Mouse (Mus musculus) embryonic facial prominence, embryonic 10.5 days (tissue): Measurements from ENCODE around the gene Ifna14. TPM values are rescaled to one million over a fixed set of nuclear protein-coding genes. Genes with fewer than 3 reads are reported as not detected.

Experiments
- DNase-seq: peaks from one replicate; pipeline ENCODE4 v3.0.0-alpha.2; 2017; ENCODE audit warnings: low spot score
- H3K27ac ChIP-seq: fragments of 300-500 bp; sonication (generic); replicated peaks from 2 replicates; pipeline ENCODE4 v1.5.1; 2016; ENCODE audit warnings: mild to moderate bottlenecking
- H3K27me3 ChIP-seq: fragments of 300-500 bp; sonication (generic); replicated peaks from 2 replicates; pipeline ENCODE4 v1.6.1; 2016; ENCODE audit warnings: low read depth, mild to moderate bottlenecking; ENCODE audit not compliant: poor library complexity, severe bottlenecking
- H3K36me3 ChIP-seq: fragments of 300-500 bp; sonication (generic); replicated peaks from 2 replicates; pipeline ENCODE4 v1.6.1; 2016; ENCODE audit warnings: mild to moderate bottlenecking, moderate library complexity
- H3K4me1 ChIP-seq: fragments of 300-500 bp; sonication (generic); 2 replicates; pipeline ENCODE4 v1.6.1; 2016
- H3K4me3 ChIP-seq: fragments of 300-500 bp; sonication (generic); 2 replicates; pipeline ENCODE4 v1.5.1; 2016; ENCODE audit warnings: mild to moderate bottlenecking, moderate library complexity
- H3K9me3 ChIP-seq: fragments of 300-500 bp; sonication (generic); 2 replicates; pipeline ENCODE4 v1.6.1; 2016; ENCODE audit warnings: mild to moderate bottlenecking
- WGBS: fragments of 180-500 bp; shearing (Covaris S2); methylation state at CpG from one replicate; pipeline ENCODE4 v1.1.7; 2016; 5-methylcytosine and 5-hydroxymethylcytosine counted together
- polyA plus RNA-seq: library from polyadenylated mRNA; unstranded; fragments of >200 nt; fragmentation: Nextera tagmentation; extraction: Ambion mirVana; gene quantifications from 2 replicates; pipeline ENCODE4 v1.2.1, GENCODE M21; 2016

Ifna14 gene
- polyA plus RNA-seq, 1 experiment from 2014 or later: not detected

DNA sequence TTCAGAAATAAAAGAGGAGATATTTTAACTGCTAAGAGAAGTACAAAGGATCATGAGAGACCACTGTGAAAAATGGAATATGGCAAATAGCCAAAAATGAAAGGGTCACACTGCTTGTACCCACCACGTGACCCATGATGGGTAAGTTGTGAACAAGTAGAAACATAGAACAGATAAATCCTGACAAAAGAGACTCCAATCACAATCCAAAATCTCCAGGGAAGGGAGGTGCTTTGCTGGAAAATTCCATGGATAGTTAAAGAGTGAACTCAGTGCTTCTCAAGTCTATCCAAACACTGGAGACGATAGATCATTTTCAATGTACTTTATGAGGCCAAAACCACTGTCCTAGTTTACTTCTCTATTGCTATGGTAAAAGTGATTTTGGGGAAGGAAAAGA is 40.7 kb downstream of the Ifna14 start:
- WGBS: 86% methylated on average over 2 of the region's 2 CpGs
- Histone ChIP-seq H3K27ac (no peak overlapping the region), H3K4me3 (no peak overlapping the region), H3K27me3 (no peaks in the 10 kb centered on the region), H3K9me3 (no peaks in the 10 kb centered on the region), H3K4me1 (no peaks in the 10 kb centered on the region), H3K36me3 (no peaks in the 10 kb centered on the region)
- DNase-seq: no peak

- no peaks in the 10 kb centered on the region for H3K4me1 ChIP-seq
- WGBS: 71% methylated on average over 4 of the region's 4 CpGs
- no peak overlapping the region for H3K27ac ChIP-seq
These were observed 41.3 kb downstream of the Ifna14 start for GRCm38 (mm10) chr4:88530271-88530670.

GRCm38 (mm10) chr4:88526379-88527049 is 45.1 kb downstream of the Ifna14 start:
- DNase-seq: no peak
- Histone ChIP-seq H3K27me3 (0 out of 2 replicates have a peak, but pooled peaks cover 3% of the 10 kb centered on the region), H3K36me3 (no peaks in the 10 kb centered on the region), H3K9me3 (no peaks in the 10 kb centered on the region), H3K27ac (no peak overlapping the region), H3K4me1 (no peaks in the 10 kb centered on the region), H3K4me3 (no peak overlapping the region)
- WGBS: 86% methylated on average over 5 of the region's 5 CpGs

More at GRCm38 (mm10) chr4:88530271-88530670, 41.3 kb downstream of the Ifna14 start:
- no peaks in the 10 kb centered on the region for H3K27me3 ChIP-seq
- no peaks in the 10 kb centered on the region for H3K36me3 ChIP-seq
- H3K4me3 ChIP-seq: no peak overlapping the region
- H3K9me3 ChIP-seq: no peaks in the 10 kb centered on the region
- no peak for DNase-seq

DNA sequence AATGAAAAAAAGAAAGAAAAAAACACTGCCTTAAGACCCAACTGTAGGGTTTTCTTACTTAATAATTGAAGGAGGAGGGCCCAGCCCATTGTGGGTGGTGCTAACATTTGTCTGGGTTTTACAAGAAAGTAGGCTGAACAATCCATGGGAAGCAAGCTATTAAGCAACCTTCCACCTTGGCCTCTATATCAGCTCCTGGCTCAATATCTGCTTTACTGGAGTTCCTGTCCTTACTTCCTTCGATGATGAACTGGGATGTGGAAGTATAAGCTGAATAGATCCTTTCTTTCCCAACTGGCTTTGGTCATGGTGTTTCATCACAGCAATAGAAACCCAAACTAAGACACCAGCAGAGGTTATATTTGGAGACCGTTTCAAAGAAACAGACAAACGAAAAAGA is 46.2 kb downstream of the Ifna14 start:
- DNase-seq: no peak
- H3K4me1 ChIP-seq: no peaks in the 10 kb centered on the region
- WGBS: 81% methylated on average over 3 of the region's 3 CpGs
- no peaks in the 10 kb centered on the region for H3K36me3 ChIP-seq
- H3K9me3 ChIP-seq: no peaks in the 10 kb centered on the region
- H3K4me3 ChIP-seq: no peak overlapping the region
- no peak overlapping the region for H3K27ac ChIP-seq
- H3K27me3 ChIP-seq: 0 out of 2 replicates have a peak, but pooled peaks cover 3% of the 10 kb centered on the region

- DNase-seq: no peak
- Histone ChIP-seq H3K9me3 (no peaks in the 10 kb centered on the region), H3K4me1 (no peaks in the 10 kb centered on the region), H3K4me3 (no peak overlapping the region), H3K27me3 (0 out of 2 replicates have a peak, but pooled peaks cover 3% of the 10 kb centered on the region), H3K36me3 (no peaks in the 10 kb centered on the region), H3K27ac (no peak overlapping the region)
These were observed 48.4 kb downstream of the Ifna14 start for GRCm38 (mm10) chr4:88523241-88523640.

DNA sequence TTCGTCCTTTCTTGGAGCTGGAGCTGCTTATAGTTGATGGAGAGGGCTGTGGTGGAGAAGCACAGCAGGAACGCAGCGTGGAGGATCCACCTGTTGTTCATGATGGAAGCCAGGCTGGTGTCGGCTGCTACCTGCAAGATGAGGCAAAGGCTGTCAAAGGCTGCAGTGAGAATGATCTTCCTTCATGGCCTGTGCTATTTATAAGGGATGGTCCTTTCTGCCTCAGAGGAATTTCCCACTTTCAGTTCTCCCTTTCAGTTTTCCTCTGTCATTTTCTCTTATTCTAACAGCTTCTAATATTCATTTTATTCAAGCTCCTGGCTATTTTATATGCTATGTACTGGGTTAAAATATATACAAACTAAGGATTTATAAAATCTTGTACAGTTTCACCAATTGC is 48.9 kb downstream of the Ifna14 start, which contains the start of gene Ifnb1:
Gene Ifnb1 (minus strand): TSS at position 101 of the 400 bp plus-strand sequence.
- Histone ChIP-seq H3K4me3 (no peak within 1 kb of the TSS), H3K9me3 (no peaks in the 10 kb centered on the region), H3K27ac (no peak within 1 kb of the TSS), H3K4me1 (no peaks in the 10 kb centered on the region), H3K36me3 (no peaks in the 10 kb centered on the region), H3K27me3 (0 out of 2 replicates have a peak, but pooled peaks cover 3% of the 10 kb centered on the region)
- no peak for DNase-seq
- 89% methylated on average over 4 of the region's 4 CpGs for WGBS

Other genes starting within 250 kb of the Ifna14 start
- gene Hacd4, start 132.9 kb downstream of the Ifna14 start, polyA plus RNA-seq: 3.5 and 3.7 TPM in 2 replicates
- gene Ifnb1, start 49.0 kb downstream of the Ifna14 start, polyA plus RNA-seq: not detected in 2 replicates
- not detected in 2 replicates for gene Ifna15, start 13.6 kb downstream of the Ifna14 start, polyA plus RNA-seq
- not detected in 2 replicates for gene Ifna9, start 20.6 kb upstream of the Ifna14 start, polyA plus RNA-seq
- gene Ifna12, start 31.6 kb upstream of the Ifna14 start, polyA plus RNA-seq: not detected in 2 replicates
- gene C87499, start 62.6 kb upstream of the Ifna14 start, polyA plus RNA-seq: not detected in 2 replicates
- gene Ifna13, start 72.7 kb upstream of the Ifna14 start, polyA plus RNA-seq: not detected in 2 replicates
- not detected in 2 replicates for gene Ifna16, start 105.1 kb upstream of the Ifna14 start, polyA plus RNA-seq
- not detected in 2 replicates for gene Ifna2, start 112.1 kb upstream of the Ifna14 start, polyA plus RNA-seq
- gene Ifnab, start 119.6 kb upstream of the Ifna14 start, polyA plus RNA-seq: not detected in 2 replicates
- 0.80 and 0.90 TPM in 2 replicates for gene Gm26566, start 150.0 kb upstream of the Ifna14 start, polyA plus RNA-seq
- 100 and 110 TPM in 2 replicates for gene Klhl9, start 150.7 kb upstream of the Ifna14 start, polyA plus RNA-seq
- not detected in 2 replicates for gene Gm13271, start 183.1 kb upstream of the Ifna14 start, polyA plus RNA-seq
- gene Gm13283, start 188.3 kb upstream of the Ifna14 start, polyA plus RNA-seq: 0.14 and 0.20 TPM in 2 replicates
- gene Gm13290, start 202.0 kb upstream of the Ifna14 start, polyA plus RNA-seq: not detected in 2 replicates
- not detected in 2 replicates for gene Gm13289, start 205.1 kb upstream of the Ifna14 start, polyA plus RNA-seq
- gene Gm13272, start 208.1 kb upstream of the Ifna14 start, polyA plus RNA-seq: not detected in 2 replicates
- 0.14 TPM in 1 of 2 replicates, not detected in the other for gene Ifnz, start 210.3 kb upstream of the Ifna14 start, polyA plus RNA-seq
- gene Gm13276, start 213.9 kb upstream of the Ifna14 start, polyA plus RNA-seq: not detected in 2 replicates
- gene Gm13277, start 216.8 kb upstream of the Ifna14 start, polyA plus RNA-seq: not detected in 2 replicates
- gene Gm13278, start 219.8 kb upstream of the Ifna14 start, polyA plus RNA-seq: not detected in 2 replicates
- not detected in 2 replicates for gene Gm13275, start 222.7 kb upstream of the Ifna14 start, polyA plus RNA-seq
- gene Gm13279, start 225.6 kb upstream of the Ifna14 start, polyA plus RNA-seq: not detected in 2 replicates
- gene Gm13285, start 227.9 kb upstream of the Ifna14 start, polyA plus RNA-seq: 0.28 and 0.35 TPM in 2 replicates
- gene Gm13287, start 231.5 kb upstream of the Ifna14 start, polyA plus RNA-seq: not detected in 2 replicates
- not detected in 2 replicates for gene Gm13288, start 233.7 kb upstream of the Ifna14 start, polyA plus RNA-seq
- gene Ifna7, start 244.4 kb upstream of the Ifna14 start, polyA plus RNA-seq: not detected in 2 replicates
- gene Ifna11, start 248.2 kb upstream of the Ifna14 start, polyA plus RNA-seq: not detected in 2 replicates